Mouse (Mus musculus) left cerebral cortex, adult 2 months (tissue): ENCODE measurements at regions not wholly inside any gene's neighbourhood (a gene's known extent, or its start where the extent isn't known, plus 50 kb on each side); places are given as distances from the start of the nearest gene placed in this dataset.

Experiments
- DNase-seq, 2 experiments: peaks; one replicate each; pipeline ENCODE4 v3.0.0; 2021 to 2022; ENCODE audit warnings: low spot score in 2 of 2, mixed read lengths in 1 of 2; ENCODE audit errors: extremely low spot score in 1 of 2
- H3K27ac ChIP-seq: fragments of 200-600 bp; 2 replicates; pipeline ENCODE4 v1.8.1; 2022
- H3K4me3 ChIP-seq: fragments of 200-600 bp; 2 replicates; pipeline ENCODE4 v1.8.1; 2022
- CTCF ChIP-seq: fragments of 200-600 bp; IDR thresholded peaks from 2 replicates; pipeline ENCODE4 v1.8.1; 2022; ENCODE audit warnings: antibody characterized with exemption, mild to moderate bottlenecking, moderate library complexity
- intact Hi-C: fragments of 180-260 bp; cut with DNase I; formaldehyde crosslinking; loops from one replicate; pipeline ENCODE4 v1.15.1; 2025

DNA sequence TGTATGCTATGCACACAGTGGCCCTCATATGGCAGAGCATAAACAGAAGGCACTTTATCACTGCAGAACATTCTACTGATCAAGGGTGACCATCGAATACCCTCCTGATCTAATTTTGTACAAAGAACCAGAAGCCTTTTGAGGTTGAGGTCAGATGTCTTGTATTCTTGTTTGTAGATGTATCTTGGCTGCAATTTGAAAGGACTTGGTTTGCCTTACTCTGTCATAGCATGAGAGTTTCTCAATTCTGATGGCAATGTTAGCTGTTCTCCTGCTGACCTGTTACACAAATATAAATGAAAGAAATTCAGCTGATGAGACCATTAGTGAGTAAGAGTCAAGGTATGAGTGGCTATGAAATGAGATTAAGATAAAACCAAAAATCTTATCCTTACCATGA lies 199.1 kb upstream of the Aldoart1 start:
- intact Hi-C loops = no loop called here
- no peak for DNase-seq
- H3K4me3 ChIP-seq = no peak overlapping the region
- TF ChIP-seq CTCF = no peak
- H3K27ac ChIP-seq = no peak overlapping the region

DNA sequence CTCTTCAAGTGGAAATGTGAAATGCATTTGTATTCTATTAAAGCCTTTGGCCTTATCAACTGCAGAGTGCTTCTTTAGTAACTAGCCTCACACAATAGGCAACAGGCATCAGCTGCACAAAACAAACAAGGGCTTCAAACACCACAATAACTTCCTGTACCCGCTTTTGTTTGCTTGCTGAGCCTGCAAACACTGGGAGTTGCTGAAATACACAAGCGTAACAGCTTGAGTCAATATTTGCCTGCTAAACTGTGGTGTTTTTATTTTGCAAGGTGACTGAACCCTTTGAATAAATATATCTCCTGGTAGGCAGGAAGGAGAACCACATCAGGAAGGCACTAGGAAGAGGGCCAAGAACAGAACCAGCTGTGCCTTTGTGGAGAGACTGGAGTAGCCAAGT lies 195.4 kb upstream of the Aldoart1 start:
- no peak for TF ChIP-seq CTCF
- Histone ChIP-seq H3K4me3 (no peak overlapping the region), H3K27ac (no peak overlapping the region)
- no peak for DNase-seq
- intact Hi-C loops = no loop called here

DNA sequence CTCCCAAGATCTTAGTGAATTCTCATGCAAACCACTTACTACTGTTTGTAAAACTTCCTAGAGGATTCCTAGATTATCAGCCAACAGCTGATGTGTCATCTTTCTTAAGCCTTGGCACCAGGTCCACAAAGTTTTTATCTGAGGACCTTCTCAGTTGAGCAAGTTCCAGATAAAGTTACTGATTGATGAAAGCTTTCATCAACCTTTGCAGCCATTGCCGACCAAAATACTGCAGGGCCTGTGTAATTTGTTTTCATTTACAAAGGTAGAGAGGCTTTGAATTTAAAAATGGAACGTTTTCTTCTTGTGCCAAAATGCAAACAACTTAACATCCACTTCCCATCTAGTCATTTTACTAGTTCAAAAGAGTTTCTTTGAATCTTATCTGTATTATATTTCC lies 191.9 kb upstream of the Aldoart1 start:
- TF ChIP-seq CTCF = no peak
- H3K4me3 ChIP-seq = no peak overlapping the region
- no peak for DNase-seq
- no peak overlapping the region for H3K27ac ChIP-seq
- intact Hi-C loops = loop anchor here (5.0 kb wide), 1 partner anchor 842 kb away; the partner anchor contains the start of gene Tle1

DNA sequence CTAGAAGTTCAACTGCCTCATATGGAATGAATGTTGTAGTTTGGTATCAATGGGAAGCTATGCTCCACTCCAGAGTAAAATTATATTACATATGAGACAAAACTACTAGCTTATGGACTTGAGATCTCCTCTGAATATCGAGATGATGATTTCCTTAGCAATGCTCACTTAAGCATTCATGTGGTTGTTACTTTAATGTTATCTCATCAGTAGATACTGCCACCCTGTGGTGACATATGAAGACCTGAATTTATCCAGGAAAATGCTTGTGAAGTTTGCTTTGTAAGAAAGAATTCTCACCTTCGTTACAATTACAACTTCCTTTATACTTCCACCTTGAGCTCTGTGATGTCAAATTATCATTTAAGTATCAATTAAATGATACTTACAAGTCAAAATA lies 190.2 kb upstream of the Aldoart1 start:
- DNase-seq = peak in 1 of 2 experiments; percentile 8
- H3K4me3 ChIP-seq = no peak overlapping the region
- intact Hi-C loops = loop anchor here (5.0 kb wide), 1 partner anchor 840 kb away; the partner anchor contains the start of gene Tle1
- H3K27ac ChIP-seq = no peak overlapping the region
- TF ChIP-seq CTCF = peak; percentile 81

DNA sequence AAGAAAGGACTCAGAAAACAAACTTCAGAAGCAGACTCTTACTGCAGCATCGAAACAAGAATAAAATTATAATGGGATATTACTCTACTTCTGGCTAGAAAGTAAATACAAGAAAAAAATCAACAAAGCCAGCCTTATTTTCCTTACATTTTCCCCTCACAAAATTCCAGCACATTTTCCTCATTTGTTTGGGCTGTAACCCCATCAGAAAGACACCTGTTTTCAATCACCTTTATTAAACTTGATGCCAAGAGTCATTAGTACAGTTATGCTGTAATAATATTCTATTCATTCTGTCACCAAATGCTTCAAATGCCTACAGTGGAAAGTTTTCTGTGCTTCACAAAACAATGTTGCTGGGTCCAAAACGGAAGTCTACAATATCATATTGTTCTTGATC lies 189.1 kb upstream of the Aldoart1 start:
- intact Hi-C loops = loop anchor here (5.0 kb wide), 1 partner anchor 839 kb away; the partner anchor contains the start of gene Tle1
- TF ChIP-seq CTCF = no peak
- no peak overlapping the region for H3K27ac ChIP-seq
- no peak overlapping the region for H3K4me3 ChIP-seq
- no peak for DNase-seq

DNA sequence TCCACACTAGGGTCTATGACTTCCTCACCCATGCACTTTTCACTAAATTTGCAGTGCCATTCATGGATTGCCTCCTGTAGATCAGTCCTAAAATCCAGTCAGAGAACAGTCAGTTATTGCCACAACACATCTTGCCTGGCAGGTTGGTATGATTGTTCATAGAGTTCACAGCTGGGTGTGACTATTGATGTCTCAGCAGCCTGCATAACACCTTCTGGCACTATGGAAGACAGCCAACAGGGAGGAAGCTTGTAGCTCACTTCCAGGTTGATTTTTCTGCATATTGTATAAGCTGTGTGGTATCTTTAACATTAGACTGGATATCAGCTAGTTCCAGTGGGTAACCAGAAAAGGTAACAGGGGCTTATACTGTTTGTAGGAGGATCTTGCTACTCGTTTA lies 145.3 kb upstream of the Aldoart1 start:
- no peak overlapping the region for H3K27ac ChIP-seq
- no peak overlapping the region for H3K4me3 ChIP-seq
- DNase-seq = no peak
- no peak for TF ChIP-seq CTCF
- intact Hi-C loops = no loop called here

DNA sequence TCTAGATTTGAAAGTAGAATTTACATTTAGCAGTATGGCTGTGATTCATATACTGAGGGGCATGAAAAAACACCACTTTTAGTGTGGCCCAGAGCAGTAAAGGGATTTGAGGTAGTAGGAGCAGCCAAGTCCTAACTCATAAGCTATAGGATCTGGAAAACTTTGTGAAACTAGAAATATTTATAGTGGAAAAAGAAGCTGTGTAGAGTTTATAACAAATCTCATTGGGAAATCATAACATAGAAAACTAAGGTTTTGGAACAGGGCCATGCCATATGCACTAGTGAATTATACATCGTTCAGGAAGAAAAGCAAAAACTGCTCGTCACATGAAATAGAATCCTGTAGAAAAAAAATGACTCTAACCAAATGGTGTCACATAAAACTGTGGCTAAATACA lies 143.7 kb upstream of the Aldoart1 start:
- no peak overlapping the region for H3K27ac ChIP-seq
- DNase-seq = no peak
- no peak for TF ChIP-seq CTCF
- H3K4me3 ChIP-seq = no peak overlapping the region
- intact Hi-C loops = no loop called here

DNA sequence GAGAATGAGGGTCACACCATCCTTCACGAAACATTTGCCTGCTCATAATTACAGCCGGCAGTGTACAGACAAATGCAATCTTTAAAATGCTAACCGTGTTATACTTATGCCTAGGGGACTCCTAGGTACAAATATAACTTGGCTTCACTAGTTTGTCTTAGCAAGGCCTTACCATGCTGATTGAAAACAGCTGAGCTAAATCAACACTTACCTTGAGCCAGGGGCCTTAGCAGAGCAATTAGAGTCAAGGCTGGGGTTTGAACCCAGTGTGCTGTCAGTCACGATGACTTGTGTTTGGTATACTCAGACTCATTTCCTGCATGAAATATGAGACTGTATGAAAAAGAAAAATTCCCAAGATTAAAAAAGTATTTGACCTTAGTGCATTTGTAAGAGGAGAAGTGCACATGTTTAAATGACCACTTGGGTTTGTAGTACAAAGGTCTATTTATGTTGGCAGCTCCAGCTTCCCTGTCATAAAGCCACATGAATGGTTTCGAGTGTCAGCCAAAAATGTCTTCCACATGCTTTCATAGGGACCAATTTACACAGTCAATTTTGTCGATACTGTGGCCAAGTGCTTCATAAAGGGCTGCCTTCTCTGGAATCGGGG lies 94.0 kb upstream of the Aldoart1 start:
- no peak overlapping the region for H3K4me3 ChIP-seq
- H3K27ac ChIP-seq = no peak overlapping the region
- intact Hi-C loops = loop anchor here (2.0 kb wide), 1 partner anchor 22 kb away; no protein-coding TSS in a partner anchor
- TF ChIP-seq CTCF = no peak
- DNase-seq = no peak

DNA sequence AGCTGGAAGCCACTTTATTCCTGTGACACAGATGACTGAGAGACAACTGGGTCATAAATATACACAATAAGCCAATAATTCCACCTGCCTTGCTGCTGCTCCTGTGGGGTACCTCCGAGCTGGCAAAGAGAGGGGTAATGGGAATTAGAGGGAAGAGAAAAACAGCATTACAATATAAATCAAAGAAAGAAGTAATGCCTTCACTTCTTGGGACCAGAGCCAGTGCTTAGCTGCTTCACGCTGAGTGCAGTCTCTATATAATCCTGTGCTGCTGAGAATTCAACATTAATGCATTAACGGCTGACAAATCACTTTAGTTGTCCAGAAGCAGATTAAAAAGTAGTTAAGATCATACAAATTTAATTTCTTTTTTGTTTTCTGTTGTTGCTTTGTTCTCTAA lies 71.0 kb upstream of the Aldoart1 start:
- TF ChIP-seq CTCF = no peak
- no peak for DNase-seq
- intact Hi-C loops = no loop called here
- H3K4me3 ChIP-seq = no peak overlapping the region
- no peak overlapping the region for H3K27ac ChIP-seq

DNA sequence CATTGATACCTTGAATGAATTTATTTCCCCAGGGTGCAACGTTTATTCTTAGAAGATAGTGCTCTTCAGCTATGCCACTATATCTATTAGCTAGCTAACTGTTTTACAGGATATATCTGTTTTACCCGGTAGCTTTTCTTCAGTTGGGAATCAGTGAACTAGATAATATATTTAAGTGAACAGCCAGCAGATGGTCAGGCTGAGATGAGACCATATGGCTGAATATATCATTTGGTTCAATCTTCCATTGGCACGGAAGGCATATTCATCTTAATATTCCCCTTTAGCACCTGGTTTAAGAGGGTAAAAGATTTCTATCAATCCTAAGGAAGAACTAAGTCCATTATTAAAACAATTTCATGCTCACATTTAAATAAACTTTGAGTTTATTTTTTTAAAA lies 62.6 kb upstream of the Aldoart1 start:
- TF ChIP-seq CTCF = no peak
- no peak overlapping the region for H3K27ac ChIP-seq
- no peak for DNase-seq
- no peak overlapping the region for H3K4me3 ChIP-seq
- intact Hi-C loops = no loop called here
